Mouse (Mus musculus) liver, embryonic 14.5 days (tissue): ENCODE data around the gene Fgfr2.

Source experiments
- CTCF ChIP-seq: IDR thresholded peaks from 2 replicates; pipeline ENCODE4 v1.5.1; 2016; ENCODE audit warnings: antibody characterized with exemption, low read depth, control low read depth
- EP300 ChIP-seq: IDR thresholded peaks from 2 replicates; pipeline ENCODE4 v1.6.1; 2016; ENCODE audit warnings: antibody characterized with exemption, low read depth

GRCm38 (mm10) chr7:132385456-132386130 lies 737.6 kb downstream of the Fgfr2 start:
- TF ChIP-seq EP300 (no peak), CTCF (no peak)
